Mouse (Mus musculus): Measurements from ENCODE around the gene Atxn7l1.

DNA sequence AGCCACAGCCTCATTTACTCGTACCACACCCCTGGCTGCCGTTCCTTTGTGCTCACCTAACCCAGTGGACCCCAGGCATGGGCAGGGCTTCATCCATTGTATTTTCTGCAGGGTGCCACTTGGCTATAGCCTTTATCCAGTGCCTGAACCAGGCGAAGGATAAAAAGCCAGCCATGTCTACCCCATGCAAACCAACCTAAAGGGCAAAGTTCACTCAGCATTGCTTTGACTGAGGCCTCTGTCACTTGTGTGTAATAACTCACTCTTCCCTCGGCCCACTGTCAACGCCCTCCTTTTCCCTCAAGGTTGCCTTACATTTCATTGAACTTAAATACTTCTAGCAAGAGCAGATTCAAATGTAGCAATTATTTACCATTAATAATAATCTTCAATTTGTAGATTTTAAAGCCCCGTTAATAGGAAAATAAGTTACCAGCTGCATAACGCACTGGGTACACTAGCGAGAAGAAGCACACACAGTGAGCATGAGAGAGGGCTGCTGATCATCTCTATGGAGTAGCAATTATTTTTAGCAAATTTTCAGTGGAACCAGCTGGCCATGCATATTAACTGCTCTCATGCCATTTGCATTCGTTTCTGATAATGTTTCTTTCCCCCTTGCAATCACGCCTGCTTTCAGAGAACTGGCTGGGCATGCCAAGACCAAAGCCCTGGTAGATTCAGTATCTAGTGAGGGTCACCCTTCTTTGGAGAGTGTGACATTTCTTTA, 40.9 kb upstream of the Atxn7l1 start:
- TF ChIP-seq POLR2A (IDR thresholded peaks at IDR 0.05; ENCODE audit: borderline replicate concordance, low read depth, low read length): no peak
- TF ChIP-seq CTCF (IDR thresholded peaks at IDR 0.05; ENCODE audit: low read depth, low read length): no peak

Data from bone marrow macrophage, adult 2 months (primary cell).